Mouse (Mus musculus): ENCODE measurements around the gene BC030867. TPM values are rescaled to one million over a fixed set of nuclear protein-coding genes. Genes with fewer than 3 reads are reported as not detected.

The BC030867 gene
- total and polyA plus RNA-seq, 3 experiments = 20.0 to 51.7 (median 36.2) TPM

DNA sequence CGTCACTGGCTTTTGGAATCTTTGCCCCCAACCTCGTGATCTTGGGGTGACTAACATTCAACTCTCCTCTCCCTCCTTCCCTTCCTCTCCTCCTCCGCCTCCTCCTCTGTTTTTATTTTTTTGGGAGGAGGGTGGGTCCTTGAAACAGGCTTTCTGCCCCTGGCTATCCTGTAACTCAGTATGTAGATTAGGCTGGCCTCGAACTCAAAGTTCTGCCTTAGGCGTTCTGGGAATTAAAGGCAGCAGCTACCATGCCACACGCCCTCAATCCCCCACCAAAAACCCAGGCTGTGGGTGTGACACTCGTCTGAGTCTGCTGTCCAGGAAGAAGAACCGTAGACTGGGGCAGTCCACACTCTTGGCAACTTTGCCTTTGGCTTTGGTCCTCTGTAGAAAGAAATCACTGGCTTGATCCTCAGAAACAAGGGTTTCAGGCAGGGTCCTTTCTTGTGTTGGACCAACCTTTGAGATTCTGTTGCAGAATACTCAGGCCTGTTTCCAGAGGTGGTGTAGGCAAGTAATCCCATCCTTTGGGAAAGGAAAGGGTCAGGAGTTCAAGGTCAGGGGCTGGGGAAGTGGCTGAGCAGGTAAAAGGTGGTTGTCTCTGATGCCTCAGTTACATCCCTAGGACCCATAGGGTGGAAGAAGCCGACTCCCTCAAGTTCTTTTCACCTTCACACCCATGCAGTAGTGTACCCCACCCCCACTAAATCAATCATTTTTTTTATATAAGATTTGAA, 839 bp downstream of the BC030867 start:
- Histone ChIP-seq H3K27ac (ENCODE audit: control insufficient read depth, low read depth, low read length) (peak overlapping the region; percentile 75), H3K9me3 (replicated peaks; ENCODE audit: insufficient read depth, low read length) (no peaks in the 10 kb centered on the region), H3K9ac (ENCODE audit: control insufficient read depth, low read depth, low read length, poor library complexity, severe bottlenecking) (peak overlapping the region; percentile 83), H3K36me3 (ENCODE audit: control insufficient read depth in 1 of 2, insufficient read depth in 2 of 2, low read length in 2 of 2) (peaks cover 6 to 18% of the 10 kb centered on the region in 2 experiments), H3K79me2 (ENCODE audit: control insufficient read depth, insufficient read depth, low read length, poor library complexity) (peaks cover 11% of the 10 kb centered on the region), H3K4me1 (ENCODE audit: control insufficient read depth in 1 of 2, insufficient read depth in 2 of 2, low read length in 2 of 2) (peaks cover 0 to 21% of the 10 kb centered on the region in 2 experiments; a peak in 3 of 4 replicates), H3K27me3 (ENCODE audit: control insufficient read depth in 1 of 2, insufficient read depth in 2 of 2, low read length in 2 of 2) (no peaks in the 10 kb centered on the region), H3K4me3 (ENCODE audit: control insufficient read depth in 1 of 2, insufficient read depth in 1 of 2, low read depth in 2 of 2, low read length in 2 of 2) (peak overlapping the region; percentile 83 to 85)
- no peak for DNase-seq (ENCODE audit: low read depth, low spot score)
- TF ChIP-seq TCF12 (IDR thresholded peaks at IDR 0.05; ENCODE audit: low read depth, low read length) (no peak), MYC (IDR thresholded peaks at IDR 0.05; ENCODE audit: low read depth, low read length) (peak; percentile 12; the same call in 1 of the 2 replicates)

DNA sequence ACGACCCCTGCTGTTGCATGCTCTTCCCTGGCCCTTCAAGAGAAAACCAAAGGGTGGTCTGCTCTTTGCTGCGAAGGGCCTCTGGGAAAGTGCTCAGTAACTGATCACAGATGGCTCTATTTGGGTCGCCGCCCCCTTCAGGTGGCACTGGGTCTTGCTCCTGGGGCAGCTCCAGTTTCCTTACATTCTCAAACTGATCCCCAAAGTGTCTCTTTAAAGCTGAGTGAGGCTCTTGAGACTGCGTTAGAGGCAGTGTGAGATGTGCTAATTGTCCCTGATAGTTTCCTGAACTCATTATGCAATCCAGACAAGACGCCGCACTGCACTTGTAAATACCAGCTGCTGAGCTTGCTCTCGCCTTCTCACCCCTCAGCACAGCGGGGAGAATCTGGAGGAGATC, 8.8 kb downstream of the BC030867 start:
- peak; percentile 62 for DNase-seq (ENCODE audit: low read depth, low spot score)
- TF ChIP-seq SMC3 (IDR thresholded peaks at IDR 0.05; ENCODE audit: low read depth, low read length) = peak; percentile 11; the same call in 1 of the 2 replicates
- TF ChIP-seq TCF12 (IDR thresholded peaks at IDR 0.05; ENCODE audit: low read depth, low read length) = no peak
- TF ChIP-seq CHD1 (IDR thresholded peaks at IDR 0.05; ENCODE audit: low read depth, low read length) = no peak
- TF ChIP-seq NELFE (IDR thresholded peaks at IDR 0.05; ENCODE audit: low read depth, low read length) = no peak
- TF ChIP-seq TAL1 (IDR thresholded peaks at IDR 0.05; ENCODE audit: low read length) = no peak
- TF ChIP-seq CTCF (IDR thresholded peaks at IDR 0.05 in 2 of 3, conservative IDR thresholded peaks at IDR 0.05 in 1 of 3; ENCODE audit: control insufficient read depth in 1 of 3, insufficient read depth in 1 of 3, low read depth in 2 of 3, low read length in 3 of 3, poor library complexity in 1 of 3, severe bottlenecking in 1 of 3) = peak; percentile 43 to 60 (median 51)
- TF ChIP-seq MAX (IDR thresholded peaks at IDR 0.05; ENCODE audit: low read length) = 0 out of 2 replicates have a peak, but pooled peaks have one; percentile 11
- Histone ChIP-seq H3K9me3 (replicated peaks; ENCODE audit: insufficient read depth, low read length) (no peaks in the 10 kb centered on the region), H3K27me3 (ENCODE audit: control insufficient read depth in 1 of 2, insufficient read depth in 2 of 2, low read length in 2 of 2) (no peaks in the 10 kb centered on the region), H3K4me1 (ENCODE audit: control insufficient read depth in 1 of 2, insufficient read depth in 2 of 2, low read length in 2 of 2) (peaks cover 8 to 14% of the 10 kb centered on the region in 2 experiments), H3K36me3 (ENCODE audit: control insufficient read depth in 1 of 2, insufficient read depth in 2 of 2, low read length in 2 of 2) (peaks cover 0 to 11% of the 10 kb centered on the region in 2 experiments; a peak in 3 of 4 replicates), H3K9ac (ENCODE audit: control insufficient read depth, low read depth, low read length, poor library complexity, severe bottlenecking) (no peak overlapping the region), H3K4me3 (ENCODE audit: control insufficient read depth in 1 of 2, insufficient read depth in 1 of 2, low read depth in 2 of 2, low read length in 2 of 2) (no peak overlapping the region), H3K27ac (ENCODE audit: control insufficient read depth, low read depth, low read length) (no peak overlapping the region), H3K79me2 (ENCODE audit: control insufficient read depth, insufficient read depth, low read length, poor library complexity) (no peaks in the 10 kb centered on the region)

DNA sequence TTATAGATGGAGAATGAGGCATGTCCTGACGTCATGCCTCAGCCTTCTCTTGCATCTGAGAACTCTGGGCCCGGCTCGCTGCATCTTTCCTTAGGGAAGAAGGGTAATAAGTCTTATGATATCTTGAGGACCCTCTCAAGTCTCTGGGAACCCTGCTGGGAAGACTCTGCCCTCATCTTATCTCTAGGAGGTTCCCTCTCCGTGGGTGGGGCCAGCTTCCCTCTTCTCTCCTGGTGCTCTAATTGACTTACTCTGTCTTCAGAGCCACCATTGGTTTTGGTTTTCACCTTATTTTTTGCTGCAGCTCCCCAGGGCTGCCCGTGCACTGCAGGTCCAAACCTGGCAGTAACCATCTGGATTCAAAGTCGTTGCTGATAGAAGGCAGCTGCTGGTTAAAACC, 9.4 kb downstream of the BC030867 start:
- no peaks in the 10 kb centered on the region for H3K79me2 ChIP-seq (ENCODE audit: control insufficient read depth, insufficient read depth, low read length, poor library complexity)
- no peak overlapping the region for H3K4me3 ChIP-seq (ENCODE audit: control insufficient read depth in 1 of 2, insufficient read depth in 1 of 2, low read depth in 2 of 2, low read length in 2 of 2)
- no peaks in the 10 kb centered on the region for H3K9me3 ChIP-seq (replicated peaks; ENCODE audit: insufficient read depth, low read length)
- TF ChIP-seq CHD1 (IDR thresholded peaks at IDR 0.05; ENCODE audit: low read depth, low read length) (no peak), RCOR1 (IDR thresholded peaks at IDR 0.05; ENCODE audit: low read depth, low read length) (peak; percentile 31; the same call in 1 of the 2 replicates), KAT2A (conservative IDR thresholded peaks at IDR 0.05; ENCODE audit: low read depth, low read length) (no peak), GABPA (IDR thresholded peaks at IDR 0.05; ENCODE audit: low read depth, low read length) (no peak), ETS1 (IDR thresholded peaks at IDR 0.05; ENCODE audit: low read depth, low read length) (no peak), MAFK (IDR thresholded peaks at IDR 0.05; ENCODE audit: borderline replicate concordance, low read depth, low read length) (no peak), ZMIZ1 (IDR thresholded peaks at IDR 0.05; ENCODE audit: low read depth, low read length) (no peak), TBP (IDR thresholded peaks at IDR 0.05; ENCODE audit: low read depth, low read length) (no peak), CTCF (IDR thresholded peaks at IDR 0.05 in 2 of 3, conservative IDR thresholded peaks at IDR 0.05 in 1 of 3; ENCODE audit: control insufficient read depth in 1 of 3, insufficient read depth in 1 of 3, low read depth in 2 of 3, low read length in 3 of 3, poor library complexity in 1 of 3, severe bottlenecking in 1 of 3) (no peak), RAD21 (IDR thresholded peaks at IDR 0.05; ENCODE audit: low read depth, low read length) (no peak), GATA1 (IDR thresholded peaks at IDR 0.05; ENCODE audit: low read depth, low read length) (peak; percentile 74), EP300 (IDR thresholded peaks at IDR 0.05; ENCODE audit: low read depth in 1 of 2, low read length in 2 of 2) (no peak), BHLHE40 (IDR thresholded peaks at IDR 0.05; ENCODE audit: borderline replicate concordance, low read depth, low read length) (no peak), E2F4 (IDR thresholded peaks at IDR 0.05; ENCODE audit: borderline replicate concordance, low read depth, low read length) (no peak), HCFC1 (IDR thresholded peaks at IDR 0.05; ENCODE audit: low read depth, low read length) (no peak), MXI1 (IDR thresholded peaks at IDR 0.05; ENCODE audit: low read depth, low read length) (no peak)
- H3K9ac ChIP-seq (ENCODE audit: control insufficient read depth, low read depth, low read length, poor library complexity, severe bottlenecking) = no peak overlapping the region
- H3K27ac ChIP-seq (ENCODE audit: control insufficient read depth, low read depth, low read length) = no peak overlapping the region; the same call in 1 of the 2 replicates
- H3K27me3 ChIP-seq (ENCODE audit: control insufficient read depth in 1 of 2, insufficient read depth in 2 of 2, low read length in 2 of 2) = no peaks in the 10 kb centered on the region
- peaks cover 8 to 14% of the 10 kb centered on the region in 2 experiments for H3K4me1 ChIP-seq (ENCODE audit: control insufficient read depth in 1 of 2, insufficient read depth in 2 of 2, low read length in 2 of 2)
- H3K36me3 ChIP-seq (ENCODE audit: control insufficient read depth in 1 of 2, insufficient read depth in 2 of 2, low read length in 2 of 2) = peaks cover 0 to 11% of the 10 kb centered on the region in 2 experiments; a peak in 3 of 4 replicates
- peak; percentile 66 for DNase-seq (ENCODE audit: low read depth, low spot score)
